Mouse (Mus musculus) E14TG2a.4 (cell line): ENCODE measurements around the gene Rgs10.
A peak's percentile ranks its signal among the peaks of the same experiment; 100 is the strongest.

Source experiments
- H3K27me3 ChIP-seq: 2 replicates; pipeline ENCODE4 v1.6.1; 2014; ENCODE audit warnings: low read length, control low read depth; ENCODE audit not compliant: insufficient read depth
- H3K36me3 ChIP-seq: 2 replicates; pipeline ENCODE4 v1.6.1; 2014; ENCODE audit warnings: low read length, control low read depth; ENCODE audit not compliant: insufficient read depth
- H3K4me1 ChIP-seq: replicated peaks from 2 replicates; pipeline ENCODE4 v1.6.1; 2014; ENCODE audit warnings: low read depth, low read length, control low read depth
- H3K4me3 ChIP-seq: replicated peaks from 2 replicates; pipeline ENCODE4 v1.5.1; 2014; ENCODE audit warnings: mild to moderate bottlenecking, low read length
- H3K9me3 ChIP-seq: 2 replicates; pipeline ENCODE4 v1.6.1; 2014; ENCODE audit warnings: low read length, control low read depth
- CTCF ChIP-seq: conservative IDR thresholded peaks from 2 replicates; pipeline ENCODE4 v1.5.1; 2014; ENCODE audit warnings: low read length
- NANOG ChIP-seq: IDR thresholded peaks from 2 replicates; pipeline ENCODE4 v1.6.1; 2014; ENCODE audit warnings: borderline replicate concordance, low read length, mixed read lengths
- POU5F1 ChIP-seq: IDR thresholded peaks from 2 replicates; pipeline ENCODE4 v1.6.1; 2014; ENCODE audit warnings: low read length, borderline replicate concordance

The Rgs10 gene

GRCm38 (mm10) chr7:128417930-128418779 lies at the start of gene Rgs10:
Gene Rgs10 (minus strand): TSS chr7:128418758.
- Histone ChIP-seq H3K4me3 (peak within 1 kb of the TSS; percentile 84), H3K27me3 (peaks cover 92% of the 10 kb centered on the region), H3K36me3 (no peaks in the 10 kb centered on the region), H3K4me1 (peaks cover 19% of the 10 kb centered on the region), H3K9me3 (no peaks in the 10 kb centered on the region)
- TF ChIP-seq POU5F1 (no peak), NANOG (no peak), CTCF (no peak)

GRCm38 (mm10) chr7:128462406-128462805 lies 43.8 kb upstream of the Rgs10 start:
- no peaks in the 10 kb centered on the region for H3K36me3 ChIP-seq
- peaks cover 2% of the 10 kb centered on the region; the same call in 1 of the 2 replicates for H3K27me3 ChIP-seq
- TF ChIP-seq NANOG, result no peak
- peak; percentile 37 for TF ChIP-seq CTCF
- H3K4me3 ChIP-seq, result peak overlapping the region; percentile 92
- no peaks in the 10 kb centered on the region for H3K9me3 ChIP-seq
- peaks cover 39% of the 10 kb centered on the region for H3K4me1 ChIP-seq

- peaks cover 41% of the 10 kb centered on the region for H3K4me1 ChIP-seq
- peaks cover under 1% of the 10 kb centered on the region; the same call in 1 of the 2 replicates for H3K27me3 ChIP-seq
- peak within 1 kb of the TSS; percentile 92 for H3K4me3 ChIP-seq
- TF ChIP-seq POU5F1 (no peak), NANOG (no peak), CTCF (no peak)
- H3K9me3 ChIP-seq, result no peaks in the 10 kb centered on the region
- no peaks in the 10 kb centered on the region for H3K36me3 ChIP-seq
Observed at GRCm38 (mm10) chr7:128461285-128462215, 43.0 kb upstream of the Rgs10 start, which contains the start of gene Tial1. Gene Tial1 (minus strand): TSS chr7:128461717.

- no peak for TF ChIP-seq CTCF
- TF ChIP-seq NANOG, result no peak
- no peak for TF ChIP-seq POU5F1
- Histone ChIP-seq H3K27me3 (no peaks in the 10 kb centered on the region), H3K4me1 (peaks cover 41% of the 10 kb centered on the region), H3K36me3 (no peaks in the 10 kb centered on the region), H3K9me3 (no peaks in the 10 kb centered on the region), H3K4me3 (peak overlapping the region; percentile 92)
Observed at GRCm38 (mm10) chr7:128460865-128461228, 42.3 kb upstream of the Rgs10 start.

- no peaks in the 10 kb centered on the region for H3K27me3 ChIP-seq
- peak overlapping the region; percentile 92 for H3K4me3 ChIP-seq
- no peaks in the 10 kb centered on the region for H3K9me3 ChIP-seq
- no peaks in the 10 kb centered on the region for H3K36me3 ChIP-seq
- H3K4me1 ChIP-seq, result peaks cover 41% of the 10 kb centered on the region
- TF ChIP-seq CTCF (no peak), NANOG (no peak)
Observed at GRCm38 (mm10) chr7:128460131-128460864, 41.7 kb upstream of the Rgs10 start.

GRCm38 (mm10) chr7:128459791-128460130 lies 41.2 kb upstream of the Rgs10 start:
- TF ChIP-seq POU5F1 (no peak), CTCF (no peak), NANOG (no peak)
- peak overlapping the region; percentile 92 for H3K4me3 ChIP-seq
- peaks cover 41% of the 10 kb centered on the region for H3K4me1 ChIP-seq
- H3K9me3 ChIP-seq, result no peaks in the 10 kb centered on the region
- peaks cover 5% of the 10 kb centered on the region for H3K36me3 ChIP-seq
- no peaks in the 10 kb centered on the region for H3K27me3 ChIP-seq

- peaks cover 22% of the 10 kb centered on the region for H3K36me3 ChIP-seq
- H3K27me3 ChIP-seq, result no peaks in the 10 kb centered on the region
- H3K4me1 ChIP-seq, result peaks cover 31% of the 10 kb centered on the region
- no peak overlapping the region for H3K4me3 ChIP-seq
- no peaks in the 10 kb centered on the region for H3K9me3 ChIP-seq
- TF ChIP-seq POU5F1, result no peak
- TF ChIP-seq NANOG, result no peak
- TF ChIP-seq CTCF, result no peak
Observed at GRCm38 (mm10) chr7:128458011-128458410, 39.5 kb upstream of the Rgs10 start.

GRCm38 (mm10) chr7:128452731-128453130 lies 34.2 kb upstream of the Rgs10 start:
- Histone ChIP-seq H3K4me3 (no peak overlapping the region), H3K4me1 (peaks cover 5% of the 10 kb centered on the region), H3K27me3 (no peaks in the 10 kb centered on the region), H3K9me3 (no peaks in the 10 kb centered on the region), H3K36me3 (peaks cover 71% of the 10 kb centered on the region)
- TF ChIP-seq POU5F1 (no peak), NANOG (no peak), CTCF (no peak)
